Mouse (Mus musculus) left cerebral cortex, postnatal 36 days (tissue): Measurements from ENCODE around the gene Cpsf4l. TPM values are rescaled to one million over a fixed set of nuclear protein-coding genes. Genes with fewer than 3 reads are reported as not detected.
A peak's percentile ranks its signal among the peaks of the same experiment; 100 is the strongest.

Source experiments
- DNase-seq, 2 experiments: peaks; one replicate each; pipeline ENCODE4 v3.0.0; 2021 to 2022; ENCODE audit warnings: low spot score in 2 of 2, mixed read lengths in 1 of 2
- intact Hi-C: fragments of 180-260 bp; cut with DNase I; formaldehyde crosslinking; loops from one replicate; pipeline ENCODE4 v1.15.1; 2025
- total RNA-seq, 2 experiments: library from RNA; stranded (reverse); gene quantifications; 2 replicates each; pipeline ENCODE4 v1.2.3; 2021

The Cpsf4l gene
- total RNA-seq, 2 experiments from 2014 or later: not detected

GRCm38 (mm10) chr11:113651907-113652273 lies 57.9 kb downstream of the Cpsf4l start:
- intact Hi-C loops: no loop called here
- DNase-seq: peak in 1 of 2 experiments; percentile 36

- intact Hi-C loops: no loop called here
- DNase-seq: no peak
These were observed 58.5 kb downstream of the Cpsf4l start for GRCm38 (mm10) chr11:113651206-113651906.

GRCm38 (mm10) chr11:113649353-113650210 lies 60.2 kb downstream of the Cpsf4l start, which contains the start of gene Slc39a11:
Gene Slc39a11 (minus strand): TSS chr11:113650079.
- intact Hi-C loops: loop anchor here (2.0 kb wide), 2 partner anchors 35 to 161 kb away; partner anchors contain the start of genes D11Wsu47e and Fam104a
- DNase-seq: peak; percentile 64 to 73

DNA sequence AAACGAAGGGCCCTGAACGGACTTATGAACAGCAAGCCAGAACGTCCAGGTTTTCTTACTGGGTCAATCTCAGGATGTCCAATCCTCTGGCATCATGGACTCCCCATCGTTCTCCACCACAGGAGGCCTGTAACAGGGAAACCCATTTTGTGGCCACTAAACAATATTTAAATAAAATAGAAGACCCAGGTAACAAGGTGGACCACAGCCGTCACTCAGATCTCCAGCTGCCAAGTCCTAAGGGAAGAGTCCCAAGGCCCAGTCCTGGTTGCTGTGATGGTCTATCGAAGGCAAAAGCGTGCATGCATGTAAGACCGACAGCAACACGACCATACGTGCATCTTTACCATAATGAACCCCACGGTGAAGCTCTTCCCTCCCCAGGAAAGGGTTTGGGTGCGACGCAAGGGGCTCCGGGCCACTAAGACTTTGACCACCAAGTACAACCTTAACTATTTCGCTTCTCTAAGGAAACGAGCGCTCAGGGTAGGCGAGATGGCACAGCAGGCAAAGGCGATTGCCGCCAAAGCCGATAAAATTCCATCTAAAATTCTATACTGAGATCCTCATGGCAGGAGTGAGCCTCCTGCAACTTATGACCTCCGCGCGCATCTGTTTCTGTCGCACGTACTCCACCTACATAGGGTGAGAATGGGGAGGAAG lies 61.0 kb downstream of the Cpsf4l start, which contains the start of gene Cog1:
Gene Cog1, plus strand, starts transcription at position 480 of the 663 bp plus-strand sequence.
- intact Hi-C loops: loop anchor here (2.0 kb wide), 2 partner anchors 36 to 162 kb away; partner anchors contain the start of genes D11Wsu47e and Fam104a
- DNase-seq: no peak

Other genes starting within 250 kb of the Cpsf4l start
- 10 to 100 TPM; 30.0 to 35.0 TPM for gene Sstr2, start 90.7 kb downstream of the Cpsf4l start, total RNA-seq
- gene Cog1, start 60.8 kb downstream of the Cpsf4l start, total RNA-seq: 10 to 100 TPM; 42.8 to 47.8 TPM
- 10 to 100 TPM; 13.6 to 15.9 TPM for gene Slc39a11, start 59.9 kb downstream of the Cpsf4l start, total RNA-seq
- 10 to 100 TPM; 28.3 to 31.6 TPM for gene Fam104a, start 25.9 kb downstream of the Cpsf4l start, total RNA-seq
- 10 to 100 TPM; 11.5 to 14.9 TPM for gene D11Wsu47e, start 25.6 kb downstream of the Cpsf4l start, total RNA-seq
- gene Cdc42ep4, start 41.9 kb upstream of the Cpsf4l start, total RNA-seq: 10 to 100 TPM; 21.9 to 29.8 TPM